Mouse (Mus musculus) intestine, embryonic 15.5 days (tissue): ENCODE results near the gene Nde1. TPM values are rescaled to one million over a fixed set of nuclear protein-coding genes. Genes with fewer than 3 reads are reported as not detected.
A peak's percentile ranks its signal among the peaks of the same experiment; 100 is the strongest.

ENCODE experiments used
- ATAC-seq: fragments of 200-750 bp; cut with Nextera tagmentation; 2 replicates; pipeline ENCODE4 v1.8.0; 2017; ENCODE audit warnings: moderate TSS enrichment, moderate library complexity
- H3K27ac ChIP-seq: fragments of 300-500 bp; sonication (generic); 2 replicates; pipeline ENCODE4 v1.5.1; 2015; ENCODE audit warnings: mild to moderate bottlenecking, inconsistent platforms
- H3K27me3 ChIP-seq: fragments of 300-500 bp; sonication (generic); replicated peaks from 2 replicates; pipeline ENCODE4 v1.6.1; 2015; ENCODE audit warnings: inconsistent platforms
- H3K36me3 ChIP-seq: fragments of 300-500 bp; sonication (generic); 2 replicates; pipeline ENCODE4 v1.6.1; 2015; ENCODE audit warnings: inconsistent platforms
- H3K4me1 ChIP-seq: fragments of 300-500 bp; sonication (generic); replicated peaks from 2 replicates; pipeline ENCODE4 v1.6.1; 2015; ENCODE audit warnings: inconsistent platforms
- H3K4me2 ChIP-seq: fragments of 300-500 bp; sonication (generic); replicated peaks from 2 replicates; pipeline ENCODE4 v1.6.1; 2015; ENCODE audit warnings: mild to moderate bottlenecking, inconsistent platforms
- H3K4me3 ChIP-seq: fragments of 300-500 bp; sonication (generic); replicated peaks from 2 replicates; pipeline ENCODE4 v1.5.1; 2015; ENCODE audit warnings: inconsistent platforms
- H3K9ac ChIP-seq: fragments of 300-500 bp; sonication (generic); 2 replicates; pipeline ENCODE4 v1.6.1; 2015; ENCODE audit warnings: inconsistent platforms
- H3K9me3 ChIP-seq: fragments of 300-500 bp; sonication (generic); 2 replicates; pipeline ENCODE4 v1.6.1; 2016; ENCODE audit warnings: inconsistent platforms
- WGBS: fragments of 180-500 bp; shearing (Covaris S2); methylation state at CpG from one replicate; pipeline ENCODE4 v1.1.7; 2015; 5-methylcytosine and 5-hydroxymethylcytosine counted together
- polyA plus RNA-seq: library from polyadenylated mRNA; unstranded; fragments of >200 nt; fragmentation: Nextera tagmentation; extraction: Ambion mirVana; gene quantifications from 2 replicates; pipeline ENCODE4 v1.2.1, GENCODE M21; 2015

The Nde1 gene
- 68.7 and 70.0 TPM in 2 replicates for polyA plus RNA-seq

- under 1% methylated on average over 43 of the region's 43 CpGs for WGBS
- no peaks in the 10 kb centered on the region for H3K9me3 ChIP-seq
- ATAC-seq: peak; percentile 92
- H3K4me1 ChIP-seq: peaks cover 18% of the 10 kb centered on the region
- H3K4me3 ChIP-seq: peak within 1 kb of the TSS; percentile 73
- peak within 1 kb of the TSS; percentile 79 for H3K4me2 ChIP-seq
- H3K36me3 ChIP-seq: no peaks in the 10 kb centered on the region
- H3K9ac ChIP-seq: peak within 1 kb of the TSS; percentile 82
- no peaks in the 10 kb centered on the region for H3K27me3 ChIP-seq
- peak within 1 kb of the TSS; percentile 90 for H3K27ac ChIP-seq
Observed at GRCm38 (mm10) chr16:14162988-14163416, at the start of gene Nde1, which contains the start of gene Marf1. Gene Nde1 (plus strand): TSS chr16:14163275. Gene Marf1 (minus strand): TSS chr16:14163351.

GRCm38 (mm10) chr16:14117299-14117698, 45.8 kb upstream of the Nde1 start:
- ATAC-seq: no peak
- Histone ChIP-seq H3K9me3 (no peaks in the 10 kb centered on the region), H3K4me3 (no peak overlapping the region), H3K27me3 (no peaks in the 10 kb centered on the region), H3K27ac (no peak overlapping the region), H3K9ac (no peak overlapping the region), H3K4me2 (no peak overlapping the region), H3K4me1 (no peaks in the 10 kb centered on the region), H3K36me3 (peaks cover 20% of the 10 kb centered on the region)
- 84% methylated on average over 2 of the region's 2 CpGs for WGBS

GRCm38 (mm10) chr16:14120941-14121340, 42.1 kb upstream of the Nde1 start:
- Histone ChIP-seq H3K36me3 (peaks cover 47% of the 10 kb centered on the region), H3K9ac (no peak overlapping the region), H3K4me3 (no peak overlapping the region), H3K27me3 (no peaks in the 10 kb centered on the region), H3K27ac (no peak overlapping the region), H3K4me2 (no peak overlapping the region), H3K4me1 (no peaks in the 10 kb centered on the region), H3K9me3 (no peaks in the 10 kb centered on the region)
- 90% methylated on average over 5 of the region's 5 CpGs for WGBS
- no peak for ATAC-seq

DNA sequence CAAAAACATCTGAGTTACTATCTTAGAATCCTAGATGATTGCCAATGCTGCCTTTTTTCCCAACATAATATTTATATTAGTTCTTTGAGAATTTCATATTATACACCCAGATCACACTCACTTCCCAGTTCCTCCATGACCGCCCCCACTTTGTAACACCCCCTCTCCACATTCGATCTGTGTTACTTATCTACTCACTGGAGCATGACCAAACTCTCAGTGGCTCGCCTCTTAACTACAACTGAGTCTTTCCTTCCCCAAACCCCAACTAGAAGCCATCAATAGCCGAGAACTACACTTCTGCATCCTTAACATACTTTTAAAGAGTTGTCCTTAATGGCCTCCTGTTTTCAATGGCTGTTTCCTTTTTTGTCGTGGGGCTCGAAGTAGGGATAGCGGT, 41.5 kb upstream of the Nde1 start:
- Histone ChIP-seq H3K27ac (no peak overlapping the region), H3K9ac (no peak overlapping the region), H3K4me2 (no peak overlapping the region), H3K4me3 (no peak overlapping the region), H3K36me3 (peaks cover 50% of the 10 kb centered on the region), H3K27me3 (no peaks in the 10 kb centered on the region), H3K9me3 (no peaks in the 10 kb centered on the region), H3K4me1 (no peaks in the 10 kb centered on the region)
- WGBS: 96% methylated on average over 7 of the region's 7 CpGs
- ATAC-seq: no peak

DNA sequence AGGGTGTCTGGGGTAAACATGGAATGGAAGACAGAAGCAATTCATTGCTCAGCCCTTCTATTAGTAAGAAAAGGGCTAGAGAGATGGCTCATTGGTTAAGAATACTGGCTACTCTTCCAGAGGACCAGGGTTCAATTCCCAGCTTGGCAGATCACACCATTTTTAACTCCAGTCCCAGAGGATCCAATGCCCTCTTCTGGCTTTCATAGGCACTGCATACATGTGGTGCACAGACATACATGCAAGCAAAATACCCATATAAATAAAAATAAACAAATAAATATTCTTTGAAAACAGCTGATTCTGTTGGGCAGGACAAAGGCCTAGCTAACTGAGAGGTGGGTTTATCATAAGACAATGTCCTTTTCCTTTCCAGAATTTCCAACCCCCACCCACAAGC, 40.5 kb upstream of the Nde1 start:
- no peak overlapping the region for H3K27ac ChIP-seq
- H3K9me3 ChIP-seq: no peaks in the 10 kb centered on the region
- no peaks in the 10 kb centered on the region for H3K27me3 ChIP-seq
- no peak overlapping the region for H3K4me2 ChIP-seq
- no peak overlapping the region for H3K4me3 ChIP-seq
- no peak overlapping the region for H3K9ac ChIP-seq
- no peaks in the 10 kb centered on the region for H3K4me1 ChIP-seq
- H3K36me3 ChIP-seq: peaks cover 51% of the 10 kb centered on the region
- ATAC-seq: no peak

- Histone ChIP-seq H3K27ac (no peak overlapping the region), H3K4me3 (no peak overlapping the region), H3K4me1 (no peaks in the 10 kb centered on the region), H3K4me2 (no peak overlapping the region), H3K27me3 (no peaks in the 10 kb centered on the region), H3K9ac (no peak overlapping the region), H3K9me3 (no peaks in the 10 kb centered on the region), H3K36me3 (peaks cover 51% of the 10 kb centered on the region)
- WGBS: 91% methylated on average over 2 of the region's 2 CpGs
- no peak for ATAC-seq
Observed at GRCm38 (mm10) chr16:14123901-14124300, 39.2 kb upstream of the Nde1 start.

- H3K36me3 ChIP-seq: peaks cover 51% of the 10 kb centered on the region
- 95% methylated on average over 7 of the region's 7 CpGs for WGBS
- H3K9ac ChIP-seq: no peak overlapping the region
- H3K27me3 ChIP-seq: no peaks in the 10 kb centered on the region
- H3K4me3 ChIP-seq: no peak overlapping the region
- no peak overlapping the region for H3K27ac ChIP-seq
- no peak for ATAC-seq
- H3K9me3 ChIP-seq: no peaks in the 10 kb centered on the region
- H3K4me1 ChIP-seq: no peaks in the 10 kb centered on the region
- H3K4me2 ChIP-seq: no peak overlapping the region
Observed at GRCm38 (mm10) chr16:14124709-14125108, 38.4 kb upstream of the Nde1 start.

DNA sequence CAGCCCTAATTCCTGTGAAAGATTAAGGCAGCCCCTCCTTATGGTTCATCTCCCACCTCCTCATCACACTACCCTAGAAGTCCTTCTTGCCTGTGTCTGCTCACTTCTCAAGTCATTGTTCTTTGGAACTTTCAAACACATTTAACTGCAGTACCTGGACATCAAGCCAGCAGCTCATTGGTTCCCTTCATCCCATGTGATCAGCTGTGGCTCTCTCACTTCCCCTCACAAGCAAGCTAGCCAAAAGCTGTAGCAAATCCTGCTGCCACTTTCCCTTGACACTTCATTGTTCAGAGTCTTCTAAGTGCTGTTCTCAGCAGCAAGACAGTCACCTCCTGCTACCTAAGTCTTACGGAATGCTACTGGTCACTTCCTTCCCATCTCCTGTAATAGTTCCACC, 37.8 kb upstream of the Nde1 start:
- Histone ChIP-seq H3K9ac (no peak overlapping the region), H3K27me3 (no peaks in the 10 kb centered on the region), H3K4me3 (no peak overlapping the region), H3K36me3 (peaks cover 51% of the 10 kb centered on the region), H3K9me3 (no peaks in the 10 kb centered on the region), H3K27ac (no peak overlapping the region), H3K4me2 (no peak overlapping the region), H3K4me1 (no peaks in the 10 kb centered on the region)
- 91% methylated on average over 1 of the region's 1 CpGs for WGBS
- no peak for ATAC-seq

DNA sequence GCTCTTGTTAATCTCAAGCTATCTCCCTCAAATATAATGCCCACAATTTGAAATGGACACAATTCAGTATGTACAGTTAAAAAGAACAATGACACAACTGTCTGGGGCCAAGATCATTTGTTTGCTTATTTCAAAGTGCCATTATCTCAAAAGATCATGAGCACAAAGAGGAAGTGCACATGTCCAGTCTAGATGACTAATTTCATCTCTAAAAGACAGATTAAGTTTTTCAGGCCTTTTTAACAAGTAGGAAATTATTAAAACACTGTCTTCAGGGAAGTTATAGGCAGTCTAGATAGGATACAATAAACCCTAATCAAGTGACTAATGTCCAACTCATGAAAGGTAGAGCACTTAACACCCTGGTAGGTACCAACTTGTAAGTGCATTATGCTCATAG, 34.1 kb upstream of the Nde1 start:
- ATAC-seq: no peak
- Histone ChIP-seq H3K4me2 (no peak overlapping the region), H3K9me3 (no peaks in the 10 kb centered on the region), H3K36me3 (peaks cover 33% of the 10 kb centered on the region), H3K4me1 (no peaks in the 10 kb centered on the region), H3K27ac (no peak overlapping the region), H3K4me3 (no peak overlapping the region), H3K9ac (no peak overlapping the region), H3K27me3 (no peaks in the 10 kb centered on the region)

DNA sequence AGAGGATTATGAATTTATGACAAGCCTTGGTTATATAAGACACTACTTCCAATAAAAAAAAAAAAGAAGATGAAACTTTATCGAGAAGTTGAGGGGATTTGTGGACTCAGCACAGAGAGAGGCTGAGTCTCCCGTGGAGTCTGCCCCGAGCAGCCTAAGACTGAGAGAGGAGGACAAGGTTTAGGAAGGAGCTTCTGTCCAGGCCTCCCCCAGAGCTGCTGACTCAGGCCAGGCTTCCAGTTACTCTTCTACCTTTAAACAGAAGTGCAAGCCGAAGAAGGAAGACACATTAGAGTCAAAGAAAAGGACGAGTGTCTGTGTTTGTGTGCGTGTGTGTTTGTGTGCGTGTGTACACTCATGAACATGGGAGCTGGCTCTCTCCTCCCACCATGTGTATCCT, 32.3 kb upstream of the Nde1 start:
- no peak overlapping the region for H3K4me2 ChIP-seq
- no peak for ATAC-seq
- no peaks in the 10 kb centered on the region for H3K4me1 ChIP-seq
- H3K27me3 ChIP-seq: no peaks in the 10 kb centered on the region
- no peak overlapping the region for H3K9ac ChIP-seq
- no peak overlapping the region for H3K4me3 ChIP-seq
- H3K36me3 ChIP-seq: peaks cover 19% of the 10 kb centered on the region
- no peaks in the 10 kb centered on the region for H3K9me3 ChIP-seq
- no peak overlapping the region for H3K27ac ChIP-seq
- 90% methylated on average over 7 of the region's 7 CpGs for WGBS

DNA sequence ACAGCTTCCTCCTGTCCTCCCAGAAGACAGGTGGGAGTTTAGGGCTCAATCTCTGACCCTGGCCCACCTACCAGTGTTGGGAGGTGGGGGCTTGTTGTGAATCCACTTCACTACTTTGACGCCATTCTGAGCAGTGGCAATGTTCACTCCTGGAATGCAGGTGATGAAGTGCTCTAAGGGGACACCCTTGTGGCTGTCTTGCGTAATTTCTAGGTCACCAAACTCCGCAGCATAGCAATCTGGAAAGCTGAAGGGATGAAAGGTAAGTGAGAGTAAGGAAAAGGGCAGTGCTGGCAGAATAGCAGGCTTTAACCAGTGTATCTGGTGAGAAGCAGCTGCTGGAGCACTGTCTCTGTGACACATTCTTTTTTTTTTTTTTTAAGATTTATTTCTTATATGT, 31.7 kb upstream of the Nde1 start:
- H3K9ac ChIP-seq: no peak overlapping the region
- 80% methylated on average over 3 of the region's 3 CpGs for WGBS
- no peak overlapping the region for H3K27ac ChIP-seq
- H3K9me3 ChIP-seq: no peaks in the 10 kb centered on the region
- H3K36me3 ChIP-seq: peaks cover 18% of the 10 kb centered on the region
- H3K4me1 ChIP-seq: no peaks in the 10 kb centered on the region
- no peaks in the 10 kb centered on the region for H3K27me3 ChIP-seq
- no peak overlapping the region for H3K4me2 ChIP-seq
- no peak overlapping the region for H3K4me3 ChIP-seq
- ATAC-seq: no peak

DNA sequence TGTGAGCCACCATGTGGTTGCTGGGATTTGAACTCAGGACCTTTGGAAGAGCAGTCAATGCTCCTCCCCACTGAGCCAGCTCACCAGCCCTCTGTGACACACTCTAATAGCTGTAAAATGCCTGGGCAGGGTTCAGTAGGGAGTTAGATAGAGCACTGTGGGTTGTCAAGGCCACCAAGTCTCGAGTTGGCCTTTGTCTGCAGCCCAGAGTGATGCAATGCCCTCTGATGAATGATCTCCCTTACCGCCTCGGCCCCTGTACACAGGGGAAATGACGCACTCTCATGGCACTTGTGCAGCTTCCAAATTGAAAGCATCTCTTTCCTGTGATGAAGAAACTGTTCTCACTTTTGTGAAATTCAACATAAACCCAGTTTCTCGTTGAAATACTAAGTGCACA, 31.2 kb upstream of the Nde1 start:
- Histone ChIP-seq H3K4me2 (no peak overlapping the region), H3K36me3 (peaks cover 17% of the 10 kb centered on the region), H3K27me3 (no peaks in the 10 kb centered on the region), H3K27ac (no peak overlapping the region), H3K4me3 (no peak overlapping the region), H3K9ac (no peak overlapping the region), H3K4me1 (no peaks in the 10 kb centered on the region), H3K9me3 (no peaks in the 10 kb centered on the region)
- ATAC-seq: no peak; the same call in 1 of the 2 replicates
- 85% methylated on average over 5 of the region's 5 CpGs for WGBS

GRCm38 (mm10) chr16:14135014-14135413, 28.1 kb upstream of the Nde1 start:
- H3K4me1 ChIP-seq: no peaks in the 10 kb centered on the region
- H3K27me3 ChIP-seq: no peaks in the 10 kb centered on the region
- H3K4me2 ChIP-seq: no peak overlapping the region
- no peaks in the 10 kb centered on the region for H3K9me3 ChIP-seq
- WGBS: 94% methylated on average over 2 of the region's 2 CpGs
- H3K36me3 ChIP-seq: peaks cover 25% of the 10 kb centered on the region
- no peak overlapping the region for H3K27ac ChIP-seq
- ATAC-seq: no peak
- no peak overlapping the region for H3K9ac ChIP-seq
- no peak overlapping the region for H3K4me3 ChIP-seq
